Mouse (Mus musculus) retina, adult 2 months (tissue): ENCODE results near the gene Cct4.

ENCODE experiments used
- DNase-seq: peaks from one replicate; pipeline ENCODE4 v3.0.0-alpha.2; 2012; ENCODE audit warnings: low read depth, low spot score

The Cct4 gene

GRCm38 (mm10) chr11:22982846-22983245 is 7.5 kb upstream of the Cct4 start:
- DNase-seq = no peak

GRCm38 (mm10) chr11:22985510-22985909 is 4.8 kb upstream of the Cct4 start:
- DNase-seq = no peak

- DNase-seq = no peak
These were observed 3.0 kb upstream of the Cct4 start for GRCm38 (mm10) chr11:22987357-22987756.

- peak; percentile 77 for DNase-seq
These were observed 533 bp upstream of the Cct4 start for GRCm38 (mm10) chr11:22989786-22990185.

- DNase-seq = no peak
These were observed 1.0 kb downstream of the Cct4 start for GRCm38 (mm10) chr11:22991218-22991835.

GRCm38 (mm10) chr11:22994271-22994670 is 4.0 kb downstream of the Cct4 start:
- DNase-seq = no peak

GRCm38 (mm10) chr11:22995461-22995860 is 5.1 kb downstream of the Cct4 start:
- no peak for DNase-seq

GRCm38 (mm10) chr11:22998308-22998707 is 8.0 kb downstream of the Cct4 start:
- no peak for DNase-seq

GRCm38 (mm10) chr11:23005276-23005675 is 15.0 kb downstream of the Cct4 start:
- DNase-seq = no peak

GRCm38 (mm10) chr11:23007166-23007480 is 16.8 kb downstream of the Cct4 start:
- DNase-seq = no peak

- DNase-seq = peak; percentile 93
These were observed 17.3 kb downstream of the Cct4 start, which contains the start of gene Fam161a for GRCm38 (mm10) chr11:23007481-23008180. Gene Fam161a, plus strand, starts transcription at chr11:23007531.

- DNase-seq = peak; percentile 77
These were observed 18.0 kb downstream of the Cct4 start for GRCm38 (mm10) chr11:23008181-23008823.

- DNase-seq = no peak
These were observed 18.5 kb downstream of the Cct4 start for GRCm38 (mm10) chr11:23008824-23009200.

- DNase-seq = no peak
These were observed 22.8 kb downstream of the Cct4 start for GRCm38 (mm10) chr11:23013096-23013495.

GRCm38 (mm10) chr11:23013580-23014294 is 23.4 kb downstream of the Cct4 start:
- DNase-seq = no peak

GRCm38 (mm10) chr11:23014996-23015395 is 24.7 kb downstream of the Cct4 start:
- DNase-seq = no peak

- DNase-seq = no peak
These were observed 27.6 kb downstream of the Cct4 start for GRCm38 (mm10) chr11:23017943-23018342.

GRCm38 (mm10) chr11:23020116-23020770 is 29.9 kb downstream of the Cct4 start:
- no peak for DNase-seq

- no peak for DNase-seq
These were observed 30.5 kb downstream of the Cct4 start for GRCm38 (mm10) chr11:23020841-23021240.

GRCm38 (mm10) chr11:23023155-23023554 is 32.8 kb downstream of the Cct4 start:
- DNase-seq = no peak

- DNase-seq = no peak
These were observed 33.9 kb downstream of the Cct4 start for GRCm38 (mm10) chr11:23024169-23024568.

- DNase-seq = no peak
These were observed 38.6 kb downstream of the Cct4 start for GRCm38 (mm10) chr11:23028957-23029356.
